Mouse (Mus musculus): ENCODE data around the gene 3100002H09Rik. TPM values are rescaled to one million over a fixed set of nuclear protein-coding genes. Genes with fewer than 3 reads are reported as not detected.

Gene 3100002H09Rik
- total and polyA plus RNA-seq, 3 experiments = not detected

GRCm38 (mm10) chr4:124570977-124571376 is 39.6 kb downstream of the 3100002H09Rik start:
- H3K4me3 ChIP-seq (ENCODE audit: control insufficient read depth in 1 of 2, insufficient read depth in 1 of 2, low read depth in 2 of 2, low read length in 2 of 2) = no peak overlapping the region
- no peaks in the 10 kb centered on the region for H3K27me3 ChIP-seq (ENCODE audit: control insufficient read depth in 1 of 2, insufficient read depth in 2 of 2, low read length in 2 of 2)
- DNase-seq (ENCODE audit: low read depth, low spot score) = no peak
- H3K79me2 ChIP-seq (ENCODE audit: control insufficient read depth, insufficient read depth, low read length, poor library complexity) = no peaks in the 10 kb centered on the region
- H3K27ac ChIP-seq (ENCODE audit: control insufficient read depth, low read depth, low read length) = no peak overlapping the region
- no peak for TF ChIP-seq HCFC1 (IDR thresholded peaks at IDR 0.05; ENCODE audit: low read depth, low read length)
- TF ChIP-seq BHLHE40 (IDR thresholded peaks at IDR 0.05; ENCODE audit: borderline replicate concordance, low read depth, low read length) = no peak
- TF ChIP-seq POLR2AphosphoS5 (IDR thresholded peaks at IDR 0.05; ENCODE audit: borderline replicate concordance, low read depth, low read length) = no peak
- no peak for TF ChIP-seq MXI1 (IDR thresholded peaks at IDR 0.05; ENCODE audit: low read depth, low read length)
- no peak for TF ChIP-seq CTCF (IDR thresholded peaks at IDR 0.05 in 2 of 3, conservative IDR thresholded peaks at IDR 0.05 in 1 of 3; ENCODE audit: control insufficient read depth in 1 of 3, insufficient read depth in 1 of 3, low read depth in 2 of 3, low read length in 3 of 3, poor library complexity in 1 of 3, severe bottlenecking in 1 of 3)
- H3K36me3 ChIP-seq (ENCODE audit: control insufficient read depth in 1 of 2, insufficient read depth in 2 of 2, low read length in 2 of 2) = no peaks in the 10 kb centered on the region
- no peak overlapping the region for H3K9ac ChIP-seq (ENCODE audit: control insufficient read depth, low read depth, low read length, poor library complexity, severe bottlenecking)
- no peaks in the 10 kb centered on the region for H3K9me3 ChIP-seq (replicated peaks; ENCODE audit: insufficient read depth, low read length)
- no peaks in the 10 kb centered on the region for H3K4me1 ChIP-seq (ENCODE audit: control insufficient read depth in 1 of 2, insufficient read depth in 2 of 2, low read length in 2 of 2)

GRCm38 (mm10) chr4:124569661-124570060 is 40.9 kb downstream of the 3100002H09Rik start:
- DNase-seq (ENCODE audit: low read depth, low spot score) = no peak
- Histone ChIP-seq H3K9me3 (replicated peaks; ENCODE audit: insufficient read depth, low read length) (no peaks in the 10 kb centered on the region), H3K4me3 (ENCODE audit: control insufficient read depth in 1 of 2, insufficient read depth in 1 of 2, low read depth in 2 of 2, low read length in 2 of 2) (no peak overlapping the region), H3K4me1 (ENCODE audit: control insufficient read depth in 1 of 2, insufficient read depth in 2 of 2, low read length in 2 of 2) (no peaks in the 10 kb centered on the region), H3K79me2 (ENCODE audit: control insufficient read depth, insufficient read depth, low read length, poor library complexity) (no peaks in the 10 kb centered on the region), H3K36me3 (ENCODE audit: control insufficient read depth in 1 of 2, insufficient read depth in 2 of 2, low read length in 2 of 2) (no peaks in the 10 kb centered on the region), H3K9ac (ENCODE audit: control insufficient read depth, low read depth, low read length, poor library complexity, severe bottlenecking) (no peak overlapping the region), H3K27ac (ENCODE audit: control insufficient read depth, low read depth, low read length) (no peak overlapping the region), H3K27me3 (ENCODE audit: control insufficient read depth in 1 of 2, insufficient read depth in 2 of 2, low read length in 2 of 2) (no peaks in the 10 kb centered on the region)
- no peak for TF ChIP-seq GATA1 (IDR thresholded peaks at IDR 0.05; ENCODE audit: low read depth, low read length)
- TF ChIP-seq MEF2A (IDR thresholded peaks at IDR 0.05; ENCODE audit: extremely low read depth, insufficient replicate concordance, low read depth, low read length, poor library complexity, severe bottlenecking) = no peak
- no peak for TF ChIP-seq ZKSCAN1 (IDR thresholded peaks at IDR 0.05; ENCODE audit: low read depth, low read length)
- TF ChIP-seq ETS1 (IDR thresholded peaks at IDR 0.05; ENCODE audit: low read depth, low read length) = no peak
- no peak for TF ChIP-seq EP300 (IDR thresholded peaks at IDR 0.05; ENCODE audit: low read depth in 1 of 2, low read length in 2 of 2)
- no peak for TF ChIP-seq POLR2AphosphoS2 (IDR thresholded peaks at IDR 0.05; ENCODE audit: low read length)
- no peak for TF ChIP-seq ELF1 (IDR thresholded peaks at IDR 0.05; ENCODE audit: low read depth, low read length)
- TF ChIP-seq MYB (IDR thresholded peaks at IDR 0.05; ENCODE audit: low read depth, low read length) = no peak
- TF ChIP-seq POLR2A (IDR thresholded peaks at IDR 0.05; ENCODE audit: control insufficient read depth in 1 of 2, insufficient read depth in 1 of 2, low read depth in 1 of 2, low read length in 2 of 2, poor library complexity in 1 of 2) = no peak
- TF ChIP-seq SIN3A (IDR thresholded peaks at IDR 0.05; ENCODE audit: low read length) = no peak
- no peak for TF ChIP-seq USF2 (IDR thresholded peaks at IDR 0.05; ENCODE audit: borderline replicate concordance in 1 of 2, insufficient read depth in 1 of 2, low read depth in 1 of 2, low read length in 2 of 2)
- no peak for TF ChIP-seq RAD21 (IDR thresholded peaks at IDR 0.05; ENCODE audit: low read depth, low read length)
- TF ChIP-seq POLR2AphosphoS5 (IDR thresholded peaks at IDR 0.05; ENCODE audit: borderline replicate concordance, low read depth, low read length) = no peak
- TF ChIP-seq MAX (IDR thresholded peaks at IDR 0.05; ENCODE audit: low read length) = no peak
- no peak for TF ChIP-seq RCOR1 (IDR thresholded peaks at IDR 0.05; ENCODE audit: low read depth, low read length)
- TF ChIP-seq GABPA (IDR thresholded peaks at IDR 0.05; ENCODE audit: low read depth, low read length) = no peak
- no peak for TF ChIP-seq CHD2 (IDR thresholded peaks at IDR 0.05; ENCODE audit: low read length)
- no peak for TF ChIP-seq NELFE (IDR thresholded peaks at IDR 0.05; ENCODE audit: low read depth, low read length)

Measured in MEL (cell line).